Mouse (Mus musculus) urinary bladder, adult 2 months (tissue): ENCODE data around the gene Rfx7. TPM values are rescaled to one million over a fixed set of nuclear protein-coding genes. Genes with fewer than 3 reads are reported as not detected.

Experiments used
- DNase-seq: peaks from one replicate; pipeline ENCODE4 v3.0.0; 2022; ENCODE audit warnings: low spot score
- polyA plus RNA-seq: library from polyadenylated mRNA; depleted of rRNA; stranded (reverse); fragments of >200 nt; gene quantifications from 2 replicates; pipeline ENCODE4 v1.2.3, GENCODE M21; 2012; rRNA removed

Gene Rfx7
- 6.6 and 8.9 TPM in 2 replicates for polyA plus RNA-seq

GRCm38 (mm10) chr9:72531996-72532380, at the start of gene Rfx7:
Rfx7 (plus strand) TSS chr9:72532240.
- no peak for DNase-seq

DNA sequence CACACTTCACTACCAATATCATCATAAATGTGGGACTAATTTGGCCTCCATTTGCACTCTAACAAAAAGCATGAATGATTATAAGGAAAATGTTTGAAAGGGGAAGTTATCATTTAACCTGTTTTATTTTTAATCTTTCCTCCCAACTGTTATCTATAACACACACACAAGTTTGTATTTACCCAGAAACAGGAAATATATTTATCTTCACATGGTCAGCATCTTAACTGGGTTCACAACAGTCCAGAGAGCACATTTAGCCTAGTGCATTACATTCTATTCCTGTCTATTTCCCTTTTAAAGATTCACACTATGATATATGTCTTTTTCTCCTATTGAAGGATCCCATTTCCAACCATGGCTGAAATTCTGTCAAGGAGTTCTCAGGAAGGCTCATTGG, 43.5 kb upstream of the Rfx7 start:
- no peak for DNase-seq

- DNase-seq: no peak
These were observed 42.9 kb upstream of the Rfx7 start for GRCm38 (mm10) chr9:72489131-72489530.

GRCm38 (mm10) chr9:72491559-72492193, 40.4 kb upstream of the Rfx7 start:
- DNase-seq: peak; percentile 68

DNA sequence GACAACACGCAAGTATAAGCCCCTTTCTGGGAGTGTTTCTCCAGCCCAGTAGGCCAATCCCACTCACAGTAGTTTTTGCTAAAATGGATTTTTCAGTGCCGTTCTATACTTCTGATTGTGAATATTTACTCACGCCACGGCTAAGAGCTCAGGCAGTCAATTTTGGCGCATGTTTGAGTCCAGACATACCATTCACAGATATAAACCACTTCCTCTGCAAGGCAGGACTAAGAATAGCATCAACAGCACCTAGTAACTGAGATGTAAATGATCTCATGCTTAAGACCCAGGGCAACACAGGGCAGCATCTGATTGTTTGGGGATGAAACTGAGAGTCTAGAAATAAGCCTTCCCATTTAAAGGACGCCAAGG, 39.9 kb upstream of the Rfx7 start, which contains the start of gene Tex9:
Gene Tex9, minus strand, starts transcription at position 19 of the 372 bp plus-strand sequence.
- no peak for DNase-seq

GRCm38 (mm10) chr9:72493465-72493864, 38.6 kb upstream of the Rfx7 start:
- DNase-seq: no peak

DNA sequence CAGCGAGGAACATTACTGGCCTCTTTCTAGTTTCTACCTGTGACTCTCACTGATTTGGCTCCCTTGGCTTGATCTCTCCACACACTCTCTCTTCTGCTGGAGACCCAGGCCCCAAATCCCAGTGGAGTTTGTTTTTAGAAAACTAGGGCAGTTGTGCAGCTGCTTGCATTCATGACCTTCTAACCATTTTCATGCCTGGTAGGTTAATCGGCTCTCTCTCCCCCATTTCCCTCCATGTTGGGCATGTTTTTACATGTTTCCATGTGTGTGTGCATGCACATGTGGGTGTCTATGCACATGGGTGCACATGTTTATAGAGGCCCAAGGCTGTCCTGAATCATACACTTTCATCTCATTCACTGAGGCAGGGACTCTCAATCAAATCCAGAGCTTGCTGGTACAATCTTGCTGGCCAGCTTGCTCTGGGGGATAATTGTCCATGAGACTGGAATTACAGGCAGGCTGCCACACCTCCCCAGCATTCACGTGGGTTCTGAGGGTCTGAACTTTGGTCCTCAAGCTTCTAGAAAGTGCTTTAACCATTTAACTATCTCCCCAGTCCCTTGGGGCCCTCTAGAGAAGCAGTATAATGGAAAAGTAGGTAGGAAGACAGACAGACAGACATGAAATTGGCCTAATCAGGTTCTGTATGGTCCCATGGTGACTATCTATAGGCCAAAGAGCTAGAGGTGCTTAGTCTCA, 37.9 kb upstream of the Rfx7 start:
- no peak for DNase-seq

- DNase-seq: no peak
These were observed 35.3 kb upstream of the Rfx7 start for GRCm38 (mm10) chr9:72496691-72497090.

- DNase-seq: no peak
These were observed 34.9 kb upstream of the Rfx7 start for GRCm38 (mm10) chr9:72497171-72497570.

DNA sequence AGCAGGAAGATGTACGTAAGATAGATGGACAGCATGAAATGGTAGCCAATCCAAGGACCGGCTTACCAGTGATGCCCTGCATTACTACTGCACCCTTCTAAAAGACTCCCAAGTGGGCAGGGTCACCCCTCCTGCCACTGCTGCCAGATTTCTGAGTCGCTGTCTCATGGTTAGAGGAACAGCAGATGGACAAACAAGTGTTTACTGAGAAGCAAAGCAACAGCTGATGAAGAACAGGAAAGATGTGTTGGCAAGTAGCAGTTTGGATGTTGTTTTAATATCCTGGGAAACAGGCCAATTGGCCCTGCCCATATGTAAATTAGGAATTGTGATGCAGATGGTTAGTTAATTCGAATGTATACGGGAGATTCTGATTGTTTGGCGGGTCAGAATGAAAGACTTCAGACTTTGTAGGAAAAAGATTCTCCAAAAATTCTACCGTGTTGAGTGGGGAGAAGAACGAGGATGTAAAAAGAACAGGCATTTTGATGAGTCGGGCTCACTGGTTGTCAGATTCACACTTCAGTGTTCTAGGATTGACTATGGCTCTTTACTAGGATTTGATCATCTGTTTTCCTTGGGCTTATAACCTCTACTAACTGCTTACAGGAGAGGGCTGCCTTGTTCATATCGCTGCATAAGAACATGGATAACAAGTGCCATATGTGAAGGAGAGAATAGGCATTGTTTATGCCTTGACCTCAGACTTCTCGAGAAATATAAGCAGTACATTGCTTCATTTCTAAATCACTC, 19.6 kb upstream of the Rfx7 start:
- DNase-seq: no peak

GRCm38 (mm10) chr9:72515366-72515765, 16.7 kb upstream of the Rfx7 start:
- no peak for DNase-seq

DNA sequence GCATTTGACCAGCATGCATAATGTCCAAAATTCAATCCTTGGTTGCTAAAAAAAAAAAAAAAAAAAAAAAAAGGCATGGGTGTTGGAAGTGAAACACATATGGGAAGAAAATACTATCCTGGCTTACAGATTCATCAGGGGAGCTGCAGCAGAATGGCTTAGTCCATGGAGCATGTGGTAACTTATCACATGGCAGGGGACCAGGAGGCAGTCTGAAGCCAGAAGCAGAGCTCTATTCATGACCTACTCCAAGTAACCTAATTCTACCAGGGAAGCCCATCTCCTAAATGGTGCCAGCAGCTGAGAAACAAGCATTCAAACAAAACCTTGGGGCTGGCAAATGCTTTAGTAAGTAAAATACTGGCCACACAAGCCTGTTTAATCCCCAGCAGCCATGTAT, 12.8 kb upstream of the Rfx7 start:
- no peak for DNase-seq

DNA sequence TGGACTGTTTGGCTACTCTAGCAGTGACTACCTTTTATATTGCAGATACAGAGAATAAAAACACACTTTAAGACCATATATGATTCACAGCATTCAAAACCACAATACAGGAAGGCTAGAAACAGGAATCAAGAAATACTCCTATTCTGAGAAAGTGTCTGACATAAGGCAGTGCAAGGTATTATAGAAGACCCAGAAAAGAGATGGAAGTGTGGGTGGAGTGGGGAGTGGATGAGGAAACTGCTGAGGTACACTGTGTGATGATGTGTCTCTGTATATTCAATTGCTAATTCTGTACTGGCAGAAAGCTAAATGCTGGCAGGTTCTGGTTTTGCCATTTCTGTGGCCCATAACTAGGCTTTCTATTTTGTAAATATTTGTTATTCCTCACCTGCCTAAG, 11.2 kb upstream of the Rfx7 start:
- DNase-seq: no peak

GRCm38 (mm10) chr9:72526091-72526490, 5.9 kb upstream of the Rfx7 start:
- DNase-seq: no peak

DNA sequence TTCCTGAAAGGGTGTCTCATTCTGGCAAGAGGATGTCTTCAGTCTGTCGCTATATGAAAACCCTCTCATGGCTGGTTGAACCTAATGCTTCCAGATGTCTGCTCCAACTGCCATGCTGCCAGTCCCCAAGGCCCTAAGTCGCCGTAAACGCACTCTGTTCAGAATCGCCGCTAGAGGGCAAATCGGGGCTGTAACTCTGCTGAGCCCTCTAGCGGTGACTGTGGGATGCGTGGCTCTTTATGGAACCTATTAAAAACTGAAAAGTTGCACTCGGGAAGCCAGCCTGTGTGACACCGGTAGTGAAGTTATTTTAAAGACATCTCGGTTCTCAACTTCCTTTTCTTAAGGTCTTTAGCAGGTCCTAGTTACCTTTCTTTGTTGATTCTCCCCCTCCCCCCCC, 1.8 kb upstream of the Rfx7 start:
- DNase-seq: peak; percentile 53

DNA sequence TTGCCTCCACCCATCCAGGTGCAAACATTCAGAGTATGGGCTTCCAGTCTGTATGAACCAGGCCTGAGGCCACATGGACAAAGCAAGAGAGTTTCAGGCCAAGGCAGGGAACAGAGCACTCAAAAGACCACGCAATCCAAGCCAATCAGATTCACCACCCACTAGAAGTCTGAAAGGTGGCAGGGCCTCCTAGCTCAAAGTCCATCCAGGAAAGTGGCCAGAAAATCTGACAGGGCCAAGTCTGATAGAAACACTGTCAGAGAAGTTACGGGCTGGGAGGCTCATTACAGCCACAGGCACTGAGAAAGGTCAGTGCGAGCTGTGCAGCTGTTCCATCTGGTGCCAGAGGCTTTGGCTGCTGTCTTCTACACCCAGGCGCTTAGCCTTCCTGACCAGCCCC, 1.2 kb upstream of the Rfx7 start:
- no peak for DNase-seq

DNA sequence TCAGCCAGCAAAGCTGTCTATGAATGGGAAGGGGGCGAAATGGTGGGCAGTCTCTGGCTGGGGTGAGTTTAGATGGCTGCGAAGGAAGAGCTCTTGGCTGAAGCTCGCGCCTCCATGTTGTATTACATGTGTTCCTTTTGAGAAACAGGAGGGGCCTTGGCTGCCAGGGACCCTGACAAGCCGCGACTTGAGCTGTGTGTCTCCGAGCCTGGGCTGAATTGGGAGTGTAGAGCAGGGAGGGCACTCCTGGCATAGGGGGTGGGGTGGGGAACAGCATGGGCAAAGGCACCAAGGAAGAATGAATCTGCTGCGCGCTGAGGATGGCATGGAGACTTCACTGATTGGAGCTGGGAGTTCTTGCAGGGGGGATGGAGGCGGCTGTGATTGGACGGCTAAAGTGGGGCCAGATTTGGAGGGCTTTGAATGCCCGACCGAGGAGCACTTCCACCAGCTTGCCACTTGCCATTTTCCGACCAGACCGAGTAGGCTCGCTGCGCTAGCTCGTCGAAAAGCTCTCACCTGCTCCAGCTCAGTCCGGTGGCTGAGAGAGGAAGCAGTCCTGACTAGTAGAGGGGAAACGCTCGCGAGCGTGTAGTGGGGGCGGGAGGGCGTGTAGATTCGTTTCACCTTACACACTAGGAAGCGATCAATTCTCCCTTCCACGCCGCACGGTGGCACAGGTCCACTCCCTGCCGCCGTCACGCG, 597 bp upstream of the Rfx7 start:
- peak; percentile 69 for DNase-seq

DNA sequence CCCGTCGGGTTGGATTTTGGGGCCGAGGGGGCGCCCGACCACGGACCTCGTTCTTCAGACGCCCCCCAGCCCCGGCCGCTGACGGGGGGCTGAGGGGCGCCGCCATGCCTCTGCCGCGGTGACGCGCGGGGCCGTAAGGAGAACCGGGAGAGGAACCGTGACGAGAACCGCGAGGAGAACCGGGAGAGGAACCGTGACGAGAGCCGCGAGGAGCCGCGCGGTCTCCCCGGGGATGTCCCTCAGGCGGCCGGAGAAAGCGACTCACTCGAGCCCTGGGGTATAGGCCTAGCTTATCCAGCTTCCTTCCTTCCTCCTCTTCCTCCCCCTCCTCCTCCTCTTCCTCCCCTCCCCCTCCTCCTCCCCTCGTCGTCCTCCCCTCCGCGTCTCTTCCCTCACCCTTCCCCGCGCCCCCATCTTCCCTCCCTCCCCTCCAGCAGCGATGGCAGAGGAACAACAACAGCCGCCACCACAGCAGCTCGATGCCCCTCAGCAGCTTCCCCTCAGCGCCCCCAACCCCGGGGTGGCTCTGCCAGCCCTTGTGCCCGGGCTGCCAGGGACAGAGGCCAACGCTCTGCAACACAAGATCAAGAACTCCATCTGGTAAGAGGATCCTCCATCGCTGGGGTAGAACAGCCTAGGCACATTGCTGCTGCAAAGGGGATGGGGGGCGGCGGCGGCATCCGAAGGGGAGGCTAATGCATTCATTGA, 495 bp downstream of the Rfx7 start:
- peak; percentile 36 for DNase-seq

- no peak for DNase-seq
These were observed 1.0 kb downstream of the Rfx7 start for GRCm38 (mm10) chr9:72533089-72533415.

DNA sequence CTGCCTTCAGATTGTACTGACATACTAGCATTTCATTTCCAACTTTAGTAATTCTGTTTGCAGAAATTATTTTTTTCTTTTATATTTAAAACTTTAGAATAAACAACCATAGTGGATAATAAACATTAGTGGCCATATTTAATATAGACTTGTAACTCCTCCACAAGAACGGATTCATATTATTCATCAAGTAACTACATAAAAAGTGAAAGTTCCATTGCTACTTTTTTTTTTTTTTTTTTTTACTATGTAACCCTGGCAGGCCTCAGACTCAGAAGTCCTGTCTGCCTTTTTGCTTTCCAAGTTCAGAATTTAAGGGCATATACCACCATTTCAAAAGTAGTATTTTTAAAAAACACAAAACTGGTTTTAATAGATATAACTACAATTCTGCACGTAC, 2.9 kb downstream of the Rfx7 start:
- no peak for DNase-seq

DNA sequence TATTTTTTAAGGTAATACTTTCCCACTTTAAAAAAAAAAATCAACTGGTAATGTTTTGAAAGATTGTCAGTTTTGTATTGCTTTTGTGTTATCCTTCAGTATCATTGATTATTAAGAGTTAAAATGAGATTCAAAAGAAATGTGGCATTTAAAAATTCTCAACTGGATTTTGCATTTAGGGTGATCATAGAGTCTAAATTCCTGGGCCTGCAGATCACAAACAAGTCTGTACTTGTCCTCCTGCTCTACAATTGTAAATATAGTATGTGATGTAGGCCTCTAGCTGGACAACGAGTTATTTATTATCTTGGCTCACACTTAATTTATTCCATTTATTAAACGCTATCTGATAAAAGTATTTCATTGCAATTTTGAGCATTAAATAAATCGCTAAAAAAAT, 3.4 kb downstream of the Rfx7 start:
- DNase-seq: no peak

- DNase-seq: no peak
These were observed 5.0 kb downstream of the Rfx7 start for GRCm38 (mm10) chr9:72537086-72537485.
